26 mouse cellular contexts compared by ENCODE assay signal in genomic region chr10:101856115-101856514, GRCm38 (mm10).
A peak's percentile ranks its signal among the peaks of the same experiment; 100 is the strongest.
DNase-seq lines count a peak whose midpoint lies in the region; ATAC-seq and TF ChIP-seq lines count a peak whose summit lies in the region.
"Had no signal": no experiment of that assay in that cellular context is flagged by ENCODE, and none has a peak within 500 bp of the region (broad histone marks: within the 10 kb centered on the region; RNA-seq: fewer than 3 reads in every experiment).

No protein-coding gene starts in this region.

- H3K4me1 ChIP-seq in forebrain, embryonic 14.5 days (ENCODE audit: control insufficient read depth, insufficient read depth, low read length): no peaks in the 10 kb centered on the region
- H3K4me1 ChIP-seq in forebrain, postnatal 0 days (ENCODE audit: insufficient read depth): no peaks in the 10 kb centered on the region
- no peaks in the 10 kb centered on the region for H3K4me1 ChIP-seq in midbrain, embryonic 12.5 days
- no peaks in the 10 kb centered on the region for H3K4me1 ChIP-seq in midbrain, embryonic 16.5 days (ENCODE audit: control insufficient read depth, insufficient read depth, low read length)
- no peaks in the 10 kb centered on the region for H3K4me1 ChIP-seq in neural tube, embryonic 13.5 days (replicated peaks)
- no peaks in the 10 kb centered on the region for H3K4me1 ChIP-seq in neural tube, embryonic 15.5 days
- H3K4me1 ChIP-seq: embryonic facial prominence, embryonic 15.5 days; heart, embryonic 12.5 days; heart, embryonic 15.5 days; hindbrain, embryonic 10.5 days; hindbrain, embryonic 15.5 days had no signal

- H3K9me3 ChIP-seq in forebrain, embryonic 14.5 days (replicated peaks; ENCODE audit: control insufficient read depth, low read length): no peaks in the 10 kb centered on the region
- no peaks in the 10 kb centered on the region for H3K9me3 ChIP-seq in forebrain, postnatal 0 days (ENCODE audit: low read length)
- H3K9me3 ChIP-seq in midbrain, embryonic 12.5 days: no peaks in the 10 kb centered on the region
- H3K9me3 ChIP-seq in midbrain, embryonic 16.5 days (replicated peaks; ENCODE audit: control insufficient read depth, low read length, poor library complexity, severe bottlenecking): no peaks in the 10 kb centered on the region
- H3K9me3 ChIP-seq in neural tube, embryonic 13.5 days: no peaks in the 10 kb centered on the region
- no peaks in the 10 kb centered on the region for H3K9me3 ChIP-seq in neural tube, embryonic 15.5 days (replicated peaks)
- H3K9me3 ChIP-seq: embryonic facial prominence, embryonic 15.5 days; heart, embryonic 15.5 days; hindbrain, embryonic 10.5 days; hindbrain, embryonic 15.5 days had no signal

- no peak overlapping the region for H3K27ac ChIP-seq in forebrain, embryonic 14.5 days (ENCODE audit: low read depth, low read length)
- H3K27ac ChIP-seq in forebrain, postnatal 0 days (ENCODE audit: low read depth, low read length): no peak overlapping the region
- no peak overlapping the region for H3K27ac ChIP-seq in midbrain, embryonic 12.5 days (replicated peaks)
- no peak overlapping the region for H3K27ac ChIP-seq in midbrain, embryonic 16.5 days (ENCODE audit: low read length)
- no peak overlapping the region for H3K27ac ChIP-seq in neural tube, embryonic 13.5 days (replicated peaks)
- H3K27ac ChIP-seq in neural tube, embryonic 15.5 days (replicated peaks): no peak overlapping the region
- H3K27ac ChIP-seq: embryonic facial prominence, embryonic 15.5 days; heart, embryonic 15.5 days; hindbrain, embryonic 10.5 days; hindbrain, embryonic 15.5 days had no signal

- no peak overlapping the region for H3K9ac ChIP-seq in forebrain, embryonic 14.5 days (ENCODE audit: low read length)
- H3K9ac ChIP-seq in forebrain, postnatal 0 days: no peak overlapping the region
- H3K9ac ChIP-seq in midbrain, embryonic 12.5 days (replicated peaks): no peak overlapping the region
- H3K9ac ChIP-seq in midbrain, embryonic 16.5 days (ENCODE audit: low read depth, low read length): no peak overlapping the region
- H3K9ac ChIP-seq in neural tube, embryonic 13.5 days: no peak overlapping the region
- no peak overlapping the region for H3K9ac ChIP-seq in neural tube, embryonic 15.5 days (replicated peaks)
- H3K9ac ChIP-seq: embryonic facial prominence, embryonic 15.5 days; heart, embryonic 12.5 days; heart, embryonic 15.5 days; hindbrain, embryonic 15.5 days had no signal

- H3K27me3 ChIP-seq in forebrain, embryonic 14.5 days (replicated peaks; ENCODE audit: control insufficient read depth, insufficient read depth, low read length): no peaks in the 10 kb centered on the region
- no peaks in the 10 kb centered on the region for H3K27me3 ChIP-seq in forebrain, postnatal 0 days (ENCODE audit: insufficient read depth, low read length)
- no peaks in the 10 kb centered on the region for H3K27me3 ChIP-seq in midbrain, embryonic 12.5 days
- H3K27me3 ChIP-seq in midbrain, embryonic 16.5 days (ENCODE audit: control insufficient read depth, insufficient read depth, low read depth, low read length): no peaks in the 10 kb centered on the region
- no peaks in the 10 kb centered on the region for H3K27me3 ChIP-seq in neural tube, embryonic 13.5 days
- H3K27me3 ChIP-seq in neural tube, embryonic 15.5 days (replicated peaks): no peaks in the 10 kb centered on the region
- H3K27me3 ChIP-seq: embryonic facial prominence, embryonic 15.5 days; heart, embryonic 12.5 days; heart, embryonic 15.5 days; hindbrain, embryonic 15.5 days had no signal

- no peaks in the 10 kb centered on the region for H3K36me3 ChIP-seq in forebrain, embryonic 14.5 days (ENCODE audit: control insufficient read depth, insufficient read depth, low read length)
- no peaks in the 10 kb centered on the region for H3K36me3 ChIP-seq in forebrain, postnatal 0 days (ENCODE audit: insufficient read depth)
- no peaks in the 10 kb centered on the region for H3K36me3 ChIP-seq in midbrain, embryonic 12.5 days
- H3K36me3 ChIP-seq in midbrain, embryonic 16.5 days (ENCODE audit: control insufficient read depth, insufficient read depth, low read length): no peaks in the 10 kb centered on the region
- H3K36me3 ChIP-seq in neural tube, embryonic 13.5 days: no peaks in the 10 kb centered on the region
- no peaks in the 10 kb centered on the region for H3K36me3 ChIP-seq in neural tube, embryonic 15.5 days
- H3K36me3 ChIP-seq: embryonic facial prominence, embryonic 15.5 days; heart, embryonic 12.5 days; heart, embryonic 15.5 days; hindbrain, embryonic 10.5 days; hindbrain, embryonic 15.5 days had no signal

- no peak for TF ChIP-seq CTCF in forebrain, postnatal 0 days (IDR thresholded peaks at IDR 0.05; ENCODE audit: low read depth)

- WGBS in forebrain, embryonic 14.5 days: 76% methylated on average over 2 of the region's 2 CpGs
- 45% methylated on average over 2 of the region's 2 CpGs for WGBS in forebrain, postnatal 0 days
- WGBS in midbrain, embryonic 12.5 days: 47% methylated on average over 2 of the region's 2 CpGs
- WGBS in midbrain, embryonic 16.5 days: 22% methylated on average over 2 of the region's 2 CpGs
- WGBS in neural tube, embryonic 13.5 days: 36% methylated on average over 2 of the region's 2 CpGs
- WGBS in neural tube, embryonic 15.5 days: 45% methylated on average over 2 of the region's 2 CpGs

- no peak overlapping the region for H3K4me2 ChIP-seq in forebrain, embryonic 14.5 days (ENCODE audit: low read length)
- no peak overlapping the region for H3K4me2 ChIP-seq in forebrain, postnatal 0 days (ENCODE audit: low read depth)
- no peak overlapping the region for H3K4me2 ChIP-seq in midbrain, embryonic 12.5 days (replicated peaks)
- H3K4me2 ChIP-seq in midbrain, embryonic 16.5 days (ENCODE audit: low read length): no peak overlapping the region
- no peak overlapping the region for H3K4me2 ChIP-seq in neural tube, embryonic 13.5 days
- no peak overlapping the region for H3K4me2 ChIP-seq in neural tube, embryonic 15.5 days
- H3K4me2 ChIP-seq: embryonic facial prominence, embryonic 15.5 days; heart, embryonic 12.5 days; heart, embryonic 15.5 days; hindbrain, embryonic 15.5 days had no signal

- peak; percentile 13 for DNase-seq in forebrain, embryonic 14.5 days (ENCODE audit: low spot score)
- no peak for DNase-seq in forebrain, postnatal 0 days
- DNase-seq in kidney, adult 18-20 months: no peak
- DNase-seq: adrenal gland, adult 2 months; adrenal gland, postnatal 14 days; cerebellum, adult 11-12 months; cerebellum, adult 8-10 months; cerebellum, postnatal 10 days; cerebellum, postnatal 36 days; embryo, embryonic 11 days; gastrocnemius, postnatal 25 days; heart, adult 18-20 months; heart, postnatal 10 days; heart, postnatal 36 days had no signal

- ATAC-seq in forebrain, embryonic 14.5 days: no peak
- no peak for ATAC-seq in forebrain, postnatal 0 days
- peak; percentile 73 for ATAC-seq in midbrain, embryonic 12.5 days (ENCODE audit: low FRiP score, low read depth)
- ATAC-seq in midbrain, embryonic 16.5 days: no peak; the same call in 1 of the 2 replicates
- peak; percentile 56; the same call in 1 of the 2 replicates for ATAC-seq in neural tube, embryonic 13.5 days (ENCODE audit: low read depth)
- ATAC-seq in neural tube, embryonic 15.5 days (ENCODE audit: low FRiP score): no peak
- ATAC-seq: CD4-positive, CD25-positive, alpha-beta regulatory T cell, adult 4 months; inflammation-experienced regulatory T-cells, adult 6 months; intestine, embryonic 16.5 days had no signal

- no peak overlapping the region for H3K4me3 ChIP-seq in forebrain, embryonic 14.5 days (ENCODE audit: low read depth, low read length)
- H3K4me3 ChIP-seq in forebrain, postnatal 0 days (ENCODE audit: low read depth, low read length): no peak overlapping the region
- no peak overlapping the region for H3K4me3 ChIP-seq in midbrain, embryonic 12.5 days
- H3K4me3 ChIP-seq in midbrain, embryonic 16.5 days (ENCODE audit: low read depth, low read length): no peak overlapping the region
- no peak overlapping the region for H3K4me3 ChIP-seq in neural tube, embryonic 13.5 days
- no peak overlapping the region for H3K4me3 ChIP-seq in neural tube, embryonic 15.5 days (replicated peaks)
- H3K4me3 ChIP-seq: embryonic facial prominence, embryonic 15.5 days; heart, embryonic 12.5 days; heart, embryonic 15.5 days; hindbrain, embryonic 10.5 days; hindbrain, embryonic 15.5 days had no signal

Comparison
In these comparisons a context has a peak if more than half of its experiments do, and no peak if none do; other contexts are left out.
1. ATAC-seq: peak in midbrain, embryonic 12.5 days (single experiment) and neural tube, embryonic 13.5 days (single experiment); none in forebrain, embryonic 14.5 days (single experiment), forebrain, postnatal 0 days (single experiment), midbrain, embryonic 16.5 days (single experiment) and neural tube, embryonic 15.5 days (single experiment).